Mouse (Mus musculus) spleen, adult 2 months (tissue): Measurements from ENCODE around the gene Dph7.
"Not testable (repeated sequence)": the region's sequence is repeated elsewhere in the genome, so short reads cannot be mapped to it uniquely, and the experiment has no call there.

Experiments
- CTCF ChIP-seq: fragments of 200-500 bp; IDR thresholded peaks from 2 replicates; pipeline ENCODE4 v1.5.1; 2011; ENCODE audit warnings: mild to moderate bottlenecking, inconsistent platforms; ENCODE audit not compliant: insufficient read depth, insufficient read length, insufficient replicate concordance; ENCODE audit errors: extremely low read depth
- POLR2A ChIP-seq: fragments of 200-500 bp; IDR thresholded peaks from 2 replicates; pipeline ENCODE4 v1.6.1; 2011; ENCODE audit warnings: low read depth, low read length, inconsistent platforms

- not testable (repeated sequence) for TF ChIP-seq POLR2A, CTCF
These were observed 12.3 kb downstream of the Dph7 start for GRCm38 (mm10) chr2:24974452-24974851.
